Mouse (Mus musculus): ENCODE results near the gene Sdk1. TPM values are rescaled to one million over a fixed set of nuclear protein-coding genes. Genes with fewer than 3 reads are reported as not detected.

Gene Sdk1
- polyA plus RNA-seq, 1 experiment = 1.6 TPM

DNA sequence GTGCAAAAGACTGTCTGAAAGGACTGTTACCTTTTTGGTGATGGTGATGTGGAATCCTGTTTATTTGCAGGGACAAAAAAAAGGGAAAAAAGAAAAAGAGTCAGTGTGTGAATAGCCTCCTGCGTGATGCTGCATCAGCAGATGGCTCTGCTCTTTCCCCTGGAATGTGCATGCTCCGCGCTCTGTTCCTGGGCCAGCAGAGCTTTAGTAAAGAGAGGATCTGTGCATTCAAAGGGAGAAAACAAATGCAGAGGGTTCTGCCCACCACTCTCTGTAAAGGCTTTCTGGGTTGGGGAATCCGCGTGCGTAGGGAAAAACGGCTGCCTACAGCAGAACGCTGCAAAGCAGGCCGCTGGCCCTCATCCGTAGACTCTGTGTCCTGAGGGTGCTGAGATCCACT is 644.7 kb downstream of the Sdk1 start:
- Histone ChIP-seq H3K9ac (ENCODE audit: low read depth, poor library complexity, severe bottlenecking) (no peak overlapping the region), H3K4me1 (ENCODE audit: control insufficient read depth, insufficient read depth, low read length) (no peaks in the 10 kb centered on the region), H3K9me3 (replicated peaks; ENCODE audit: control insufficient read depth, insufficient read depth, low read length, poor library complexity, severe bottlenecking) (no peaks in the 10 kb centered on the region), H3K36me3 (ENCODE audit: control insufficient read depth, insufficient read depth, low read length, poor library complexity, severe bottlenecking) (no peaks in the 10 kb centered on the region), H3K27ac (ENCODE audit: insufficient read depth, low read length) (no peak overlapping the region), H3K4me3 (ENCODE audit: low read depth, low read length) (no peak overlapping the region), H3K27me3 (ENCODE audit: control insufficient read depth, insufficient read depth, low read length, poor library complexity, severe bottlenecking) (no peaks in the 10 kb centered on the region)
- no peak for TF ChIP-seq CTCF (IDR thresholded peaks at IDR 0.05; ENCODE audit: low read depth, low read length)
- no peak for TF ChIP-seq EP300 (IDR thresholded peaks at IDR 0.05; ENCODE audit: insufficient read depth, low read depth, low read length)
- TF ChIP-seq POLR2A (IDR thresholded peaks at IDR 0.05; ENCODE audit: insufficient read depth, low read length) = no peak

DNA sequence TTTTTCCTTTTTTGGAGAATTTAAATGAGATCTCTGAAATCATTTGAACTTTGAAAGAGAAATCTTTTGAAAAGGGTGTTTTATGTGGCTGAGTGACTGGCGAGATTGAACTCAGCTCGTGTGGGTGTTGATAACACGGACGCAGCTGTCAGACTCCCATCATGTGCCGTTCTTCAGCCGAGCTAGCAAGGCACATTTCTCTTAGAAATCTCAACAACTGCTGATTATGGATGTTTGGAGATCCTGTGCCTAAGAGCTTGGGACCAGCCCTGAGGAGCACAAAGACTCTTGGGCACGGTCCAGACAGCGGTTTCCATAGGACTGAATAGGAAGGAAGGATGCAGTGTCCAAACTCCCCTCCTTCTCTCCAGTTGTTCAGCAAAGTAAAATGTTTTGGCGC is 648.5 kb downstream of the Sdk1 start:
- Histone ChIP-seq H3K27ac (ENCODE audit: insufficient read depth, low read length) (no peak overlapping the region), H3K36me3 (ENCODE audit: control insufficient read depth, insufficient read depth, low read length, poor library complexity, severe bottlenecking) (no peaks in the 10 kb centered on the region), H3K4me1 (ENCODE audit: control insufficient read depth, insufficient read depth, low read length) (no peaks in the 10 kb centered on the region), H3K4me3 (ENCODE audit: low read depth, low read length) (no peak overlapping the region), H3K27me3 (ENCODE audit: control insufficient read depth, insufficient read depth, low read length, poor library complexity, severe bottlenecking) (no peaks in the 10 kb centered on the region), H3K9me3 (replicated peaks; ENCODE audit: control insufficient read depth, insufficient read depth, low read length, poor library complexity, severe bottlenecking) (no peaks in the 10 kb centered on the region), H3K9ac (ENCODE audit: low read depth, poor library complexity, severe bottlenecking) (no peak overlapping the region)
- TF ChIP-seq CTCF (IDR thresholded peaks at IDR 0.05; ENCODE audit: low read depth, low read length) (no peak), POLR2A (IDR thresholded peaks at IDR 0.05; ENCODE audit: insufficient read depth, low read length) (no peak), EP300 (IDR thresholded peaks at IDR 0.05; ENCODE audit: insufficient read depth, low read depth, low read length) (no peak)

DNA sequence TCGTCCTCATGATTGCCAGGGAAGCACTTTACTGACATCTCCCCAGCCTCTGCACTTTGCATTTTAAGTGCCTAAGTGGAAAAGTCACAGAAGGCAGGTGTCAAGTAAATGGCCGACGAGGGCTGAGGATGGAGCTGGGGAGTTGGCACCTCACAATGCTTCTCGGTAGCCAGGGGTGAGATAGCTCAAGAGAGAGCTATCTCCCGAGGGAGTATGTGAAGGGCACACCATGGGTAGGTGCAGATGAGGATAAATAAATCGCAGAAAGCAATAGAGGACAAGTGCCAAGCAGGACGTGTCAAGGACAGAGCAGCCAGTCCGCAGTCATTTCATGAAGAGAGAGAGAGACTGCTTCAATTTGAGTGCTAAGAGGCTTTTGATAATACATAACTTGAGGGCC is 655.1 kb downstream of the Sdk1 start:
- Histone ChIP-seq H3K36me3 (ENCODE audit: control insufficient read depth, insufficient read depth, low read length, poor library complexity, severe bottlenecking) (no peaks in the 10 kb centered on the region), H3K9ac (ENCODE audit: low read depth, poor library complexity, severe bottlenecking) (no peak overlapping the region), H3K27me3 (ENCODE audit: control insufficient read depth, insufficient read depth, low read length, poor library complexity, severe bottlenecking) (no peaks in the 10 kb centered on the region), H3K4me3 (ENCODE audit: low read depth, low read length) (no peak overlapping the region), H3K27ac (ENCODE audit: insufficient read depth, low read length) (no peak overlapping the region), H3K4me1 (ENCODE audit: control insufficient read depth, insufficient read depth, low read length) (no peaks in the 10 kb centered on the region), H3K9me3 (replicated peaks; ENCODE audit: control insufficient read depth, insufficient read depth, low read length, poor library complexity, severe bottlenecking) (no peaks in the 10 kb centered on the region)
- TF ChIP-seq CTCF (IDR thresholded peaks at IDR 0.05; ENCODE audit: low read depth, low read length) (no peak), EP300 (IDR thresholded peaks at IDR 0.05; ENCODE audit: insufficient read depth, low read depth, low read length) (no peak), POLR2A (IDR thresholded peaks at IDR 0.05; ENCODE audit: insufficient read depth, low read length) (no peak)

DNA sequence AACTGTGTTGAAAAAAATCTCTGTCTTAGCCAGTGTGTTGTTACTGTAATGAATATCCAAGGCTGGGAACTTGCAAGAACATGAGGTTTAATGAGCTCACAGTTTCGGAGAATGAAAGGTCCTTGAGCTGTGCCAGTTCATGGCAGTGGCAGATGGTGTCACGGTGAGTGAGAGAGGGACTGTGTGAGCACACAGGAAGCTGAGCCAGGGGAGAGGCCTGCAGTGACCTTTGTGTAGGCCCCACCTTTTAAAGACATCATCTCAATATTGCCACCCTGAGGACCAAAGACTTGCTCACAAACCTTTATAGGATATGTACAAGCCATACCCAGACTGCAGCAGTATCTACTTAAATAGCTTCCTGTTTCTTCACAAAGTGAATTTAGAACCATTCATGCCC is 656.2 kb downstream of the Sdk1 start:
- H3K9ac ChIP-seq (ENCODE audit: low read depth, poor library complexity, severe bottlenecking) = no peak overlapping the region
- TF ChIP-seq CTCF (IDR thresholded peaks at IDR 0.05; ENCODE audit: low read depth, low read length) (no peak), EP300 (IDR thresholded peaks at IDR 0.05; ENCODE audit: insufficient read depth, low read depth, low read length) (no peak), POLR2A (IDR thresholded peaks at IDR 0.05; ENCODE audit: insufficient read depth, low read length) (no peak)
- no peak overlapping the region for H3K4me3 ChIP-seq (ENCODE audit: low read depth, low read length)
- H3K27ac ChIP-seq (ENCODE audit: insufficient read depth, low read length) = no peak overlapping the region
- no peaks in the 10 kb centered on the region for H3K4me1 ChIP-seq (ENCODE audit: control insufficient read depth, insufficient read depth, low read length)
- no peaks in the 10 kb centered on the region for H3K9me3 ChIP-seq (replicated peaks; ENCODE audit: control insufficient read depth, insufficient read depth, low read length, poor library complexity, severe bottlenecking)
- no peaks in the 10 kb centered on the region for H3K27me3 ChIP-seq (ENCODE audit: control insufficient read depth, insufficient read depth, low read length, poor library complexity, severe bottlenecking)
- H3K36me3 ChIP-seq (ENCODE audit: control insufficient read depth, insufficient read depth, low read length, poor library complexity, severe bottlenecking) = no peaks in the 10 kb centered on the region

DNA sequence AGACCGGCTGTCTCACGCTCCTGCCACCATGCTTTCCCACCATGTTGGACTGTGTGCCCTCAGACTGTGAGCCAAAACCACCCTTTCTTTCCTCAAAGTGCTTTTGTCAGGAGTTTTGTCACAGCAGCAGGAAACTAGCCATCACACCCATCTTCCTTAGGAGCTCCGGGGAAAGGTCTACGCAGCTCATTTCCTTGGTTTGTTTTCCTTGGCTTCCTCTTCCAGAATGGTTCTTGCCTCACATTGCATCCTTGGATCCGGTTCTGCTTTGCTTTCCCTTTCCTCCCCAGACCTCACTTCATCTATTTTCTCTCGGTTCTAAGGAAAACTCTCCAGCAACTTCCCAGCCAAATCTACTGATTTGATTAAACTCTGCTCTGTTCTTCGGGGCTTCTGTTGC is 658.5 kb downstream of the Sdk1 start:
- H3K27me3 ChIP-seq (ENCODE audit: control insufficient read depth, insufficient read depth, low read length, poor library complexity, severe bottlenecking) = no peaks in the 10 kb centered on the region
- no peak overlapping the region for H3K27ac ChIP-seq (ENCODE audit: insufficient read depth, low read length)
- no peak for TF ChIP-seq POLR2A (IDR thresholded peaks at IDR 0.05; ENCODE audit: insufficient read depth, low read length)
- no peak for TF ChIP-seq CTCF (IDR thresholded peaks at IDR 0.05; ENCODE audit: low read depth, low read length)
- H3K4me1 ChIP-seq (ENCODE audit: control insufficient read depth, insufficient read depth, low read length) = no peaks in the 10 kb centered on the region
- H3K36me3 ChIP-seq (ENCODE audit: control insufficient read depth, insufficient read depth, low read length, poor library complexity, severe bottlenecking) = no peaks in the 10 kb centered on the region
- no peaks in the 10 kb centered on the region for H3K9me3 ChIP-seq (replicated peaks; ENCODE audit: control insufficient read depth, insufficient read depth, low read length, poor library complexity, severe bottlenecking)
- no peak overlapping the region for H3K4me3 ChIP-seq (ENCODE audit: low read depth, low read length)
- H3K9ac ChIP-seq (ENCODE audit: low read depth, poor library complexity, severe bottlenecking) = no peak overlapping the region

DNA sequence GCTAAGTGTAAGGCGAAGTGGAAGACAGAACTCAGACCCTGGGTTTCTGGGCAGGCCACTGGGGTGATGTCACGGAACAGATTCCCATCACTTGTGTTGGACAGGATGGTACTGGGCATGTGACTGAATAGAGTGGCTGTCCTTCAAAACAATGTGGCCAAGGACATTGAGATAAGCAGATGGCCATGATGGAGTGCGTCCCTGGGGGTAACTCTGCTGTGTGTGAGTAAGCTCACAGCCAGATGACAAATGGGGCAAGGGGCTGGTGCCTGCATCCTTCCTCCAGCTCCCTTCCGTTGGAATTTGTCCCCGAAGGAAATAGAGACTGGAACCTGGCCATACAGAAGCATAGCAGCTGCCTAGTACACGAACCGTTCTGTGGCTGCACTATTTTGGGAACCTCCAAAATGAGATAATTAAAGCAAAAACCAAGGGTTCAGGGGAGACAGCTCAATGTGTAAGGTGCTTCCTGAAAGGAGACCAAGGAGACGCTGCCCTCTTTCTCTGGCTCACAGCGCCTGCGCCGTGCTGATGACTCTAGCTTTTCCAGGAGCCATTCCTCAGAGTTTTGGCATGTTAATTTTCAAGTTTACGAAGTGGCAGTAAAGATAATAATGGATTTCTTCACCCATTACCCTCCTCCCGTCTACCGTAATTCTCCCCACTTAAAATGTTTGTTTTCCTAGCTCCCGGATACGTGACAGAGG is 661.4 kb downstream of the Sdk1 start:
- no peaks in the 10 kb centered on the region for H3K4me1 ChIP-seq (ENCODE audit: control insufficient read depth, insufficient read depth, low read length)
- no peak overlapping the region for H3K27ac ChIP-seq (ENCODE audit: insufficient read depth, low read length)
- H3K27me3 ChIP-seq (ENCODE audit: control insufficient read depth, insufficient read depth, low read length, poor library complexity, severe bottlenecking) = no peaks in the 10 kb centered on the region
- no peak overlapping the region for H3K9ac ChIP-seq (ENCODE audit: low read depth, poor library complexity, severe bottlenecking)
- TF ChIP-seq POLR2A (IDR thresholded peaks at IDR 0.05; ENCODE audit: insufficient read depth, low read length) (no peak), EP300 (IDR thresholded peaks at IDR 0.05; ENCODE audit: insufficient read depth, low read depth, low read length) (no peak), CTCF (IDR thresholded peaks at IDR 0.05; ENCODE audit: low read depth, low read length) (no peak)
- no peaks in the 10 kb centered on the region for H3K9me3 ChIP-seq (replicated peaks; ENCODE audit: control insufficient read depth, insufficient read depth, low read length, poor library complexity, severe bottlenecking)
- no peak overlapping the region for H3K4me3 ChIP-seq (ENCODE audit: low read depth, low read length)
- H3K36me3 ChIP-seq (ENCODE audit: control insufficient read depth, insufficient read depth, low read length, poor library complexity, severe bottlenecking) = no peaks in the 10 kb centered on the region
